Mouse (Mus musculus) neutrophil, adult 5-6 weeks (primary cell): ENCODE data around the gene Gbp4. TPM values are rescaled to one million over a fixed set of nuclear protein-coding genes. Genes with fewer than 3 reads are reported as not detected.

Experiments used
- total RNA-seq: library from RNA; stranded (forward); fragments of 200-1000 nt; gene quantifications from 2 replicates; pipeline ENCODE4 v1.2.3, GENCODE M21; 2017

The Gbp4 gene
- total RNA-seq, 1 experiment from 2014 or later = 50.6 TPM

Other genes with a start within 250 kb of the Gbp4 start
- gene Abcg3, start 156.9 kb downstream of the Gbp4 start, total RNA-seq = 27.0 and 29.0 TPM in 2 replicates
- 155 and 177 TPM in 2 replicates for gene Gbp9, start within 50 bp of the Gbp4 start, total RNA-seq
- 8.8 and 14.4 TPM in 2 replicates for gene Gbp8, start within 50 bp of the Gbp4 start, total RNA-seq
- gene Gbp10, start 99.9 kb upstream of the Gbp4 start, total RNA-seq = 1.9 and 2.6 TPM in 2 replicates
- gene Gm43302, start 154.1 kb upstream of the Gbp4 start, total RNA-seq = 3.1 TPM in 1 of 2 replicates, not detected in the other
- gene Gbp6, start 154.1 kb upstream of the Gbp4 start, total RNA-seq = 4.2 and 8.0 TPM in 2 replicates